7 mouse cellular contexts compared by ENCODE assay signal in the genomic region with DNA sequence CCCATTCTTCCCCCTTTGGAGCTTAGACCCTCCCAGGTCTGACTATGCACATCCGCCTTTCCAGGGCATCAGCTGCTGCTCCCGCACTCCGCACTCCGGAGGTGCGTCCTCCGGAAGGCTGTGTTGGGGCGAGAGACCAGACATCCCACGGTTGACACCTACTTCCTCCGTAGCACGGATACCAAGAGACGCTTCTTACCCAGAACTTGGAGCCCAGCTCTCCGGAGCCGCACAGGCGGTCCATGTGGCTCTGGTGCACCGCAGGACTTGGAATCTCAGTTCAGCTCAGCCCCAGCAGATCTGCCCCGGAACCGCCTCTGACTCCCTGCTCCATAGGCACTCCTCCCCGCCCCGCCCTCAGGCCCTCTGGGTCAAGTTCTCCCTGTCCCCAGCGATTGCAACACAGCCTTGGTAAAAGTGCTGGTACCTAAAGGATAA. TPM values are rescaled to one million over a fixed set of nuclear protein-coding genes. Genes with fewer than 3 reads are reported as not detected.
DNase-seq lines count a peak whose midpoint lies in the region; ATAC-seq and TF ChIP-seq lines count a peak whose summit lies in the region.

TSS of gene Abcc3 (minus strand) at position 326 of the 438 bp plus-strand sequence.

- H3K27ac ChIP-seq in heart, embryonic 14.5 days (replicated peaks in 1 of 2; ENCODE audit: control insufficient read depth in 1 of 2, insufficient read depth in 1 of 2, low read depth in 2 of 2, low read length in 2 of 2): no peak within 1 kb of the TSS
- peak within 1 kb of the TSS; percentile 5; the same call in 1 of the 2 replicates for H3K27ac ChIP-seq in kidney, embryonic 16.5 days (ENCODE audit: low read length)
- H3K27ac ChIP-seq in small intestine, adult 2 months (ENCODE audit: insufficient read depth, low read depth, low read length): peak within 1 kb of the TSS; percentile 61

- WGBS in heart, embryonic 14.5 days: 4% methylated on average over 20 of the region's 20 CpGs
- WGBS in kidney, embryonic 16.5 days: 6% methylated on average over 20 of the region's 20 CpGs
- WGBS in small intestine, adult 2 months: 4% methylated on average over 20 of the region's 20 CpGs

- peaks cover 8 to 12% of the 10 kb centered on the region in 2 experiments for H3K4me1 ChIP-seq in heart, embryonic 14.5 days (ENCODE audit: control insufficient read depth in 2 of 2, insufficient read depth in 2 of 2, low read length in 2 of 2)
- peaks cover 12% of the 10 kb centered on the region for H3K4me1 ChIP-seq in kidney, embryonic 16.5 days (ENCODE audit: insufficient read depth, low read length)
- peaks cover 21% of the 10 kb centered on the region; the same call in 1 of the 2 replicates for H3K4me1 ChIP-seq in small intestine, adult 2 months (ENCODE audit: control insufficient read depth, insufficient read depth, insufficient read length, low read length)

- ATAC-seq in activated CD4-positive, CD25-positive, alpha-beta regulatory T cell, adult 4 months: peak; percentile 91
- no peak for ATAC-seq in heart, embryonic 14.5 days (ENCODE audit: insufficient number of reproducible peaks, insufficient read depth, low FRiP score, low read depth)
- ATAC-seq in kidney, embryonic 16.5 days (ENCODE audit: low FRiP score, low TSS enrichment): peak; percentile 55

- peak within 1 kb of the TSS; percentile 60 for H3K9ac ChIP-seq in heart, embryonic 14.5 days (ENCODE audit: low read length)
- peak within 1 kb of the TSS; percentile 60 for H3K9ac ChIP-seq in kidney, embryonic 16.5 days (replicated peaks; ENCODE audit: low read length)

- peaks cover 5% of the 10 kb centered on the region; the same call in 1 of the 2 replicates for H3K27me3 ChIP-seq in heart, embryonic 14.5 days (ENCODE audit: control insufficient read depth, insufficient read depth, low read length)
- H3K27me3 ChIP-seq in kidney, embryonic 16.5 days (ENCODE audit: insufficient read depth, low read length): no peaks in the 10 kb centered on the region
- H3K27me3 ChIP-seq in small intestine, adult 2 months (ENCODE audit: control insufficient read depth, insufficient read depth, low read length): no peaks in the 10 kb centered on the region

- peak within 1 kb of the TSS; percentile 76 for H3K4me2 ChIP-seq in heart, embryonic 14.5 days (ENCODE audit: low read length)
- H3K4me2 ChIP-seq in kidney, embryonic 16.5 days (replicated peaks; ENCODE audit: low read depth, low read length): peak within 1 kb of the TSS; percentile 66

- peak; percentile 39; the same call in 1 of the 2 replicates for TF ChIP-seq POLR2A in small intestine, adult 2 months (IDR thresholded peaks at IDR 0.05; ENCODE audit: low read depth, low read length)

- H3K4me3 ChIP-seq in heart, embryonic 14.5 days (ENCODE audit: control insufficient read depth in 1 of 2, insufficient read depth in 1 of 2, low read depth in 1 of 2, low read length in 2 of 2): peak within 1 kb of the TSS; percentile 32 to 41
- peak within 1 kb of the TSS; percentile 43 for H3K4me3 ChIP-seq in kidney, embryonic 16.5 days (ENCODE audit: low read length)
- H3K4me3 ChIP-seq in small intestine, adult 2 months (ENCODE audit: low read depth, low read length): peak within 1 kb of the TSS; percentile 63

- no peaks in the 10 kb centered on the region for H3K9me3 ChIP-seq in heart, embryonic 14.5 days (ENCODE audit: control insufficient read depth, low read length)
- no peaks in the 10 kb centered on the region for H3K9me3 ChIP-seq in kidney, embryonic 16.5 days (ENCODE audit: low read length)

- DNase-seq in embryo, embryonic 9.5 days (ENCODE audit: extremely low spot score): peak; percentile 36
- peak; percentile 75 for DNase-seq in lung, postnatal 14 days
- DNase-seq in right cerebral cortex, adult 2 months (ENCODE audit: low spot score in 2 of 2): no peak

- TF ChIP-seq CTCF in small intestine, adult 2 months (IDR thresholded peaks at IDR 0.05; ENCODE audit: extremely low read depth, insufficient read length, insufficient replicate concordance, low read depth, low read length): no peak

- H3K36me3 ChIP-seq in heart, embryonic 14.5 days (ENCODE audit: control insufficient read depth, insufficient read depth, low read length): no peaks in the 10 kb centered on the region
- H3K36me3 ChIP-seq in kidney, embryonic 16.5 days (ENCODE audit: insufficient read depth, low read length): no peaks in the 10 kb centered on the region
- H3K36me3 ChIP-seq in small intestine, adult 2 months (ENCODE audit: control insufficient read depth, insufficient read depth, low read length): no peaks in the 10 kb centered on the region

RNA-seq across cellular contexts. Expression of gene Abcc3, which starts in this region (rescaled TPM):
- polyA plus RNA-seq in activated CD4-positive, CD25-positive, alpha-beta regulatory T cell, adult 4 months (2017; shearing (Covaris generic)): under 1 TPM; 0.45 to 0.79 TPM
- 0.49 and 1.2 TPM in 2 replicates for polyA plus RNA-seq in heart, embryonic 14.5 days (2014; fragmentation: Nextera tagmentation; extraction: Ambion mirVana)
- polyA plus RNA-seq in kidney, embryonic 16.5 days (2015; fragmentation: Nextera tagmentation; extraction: Ambion mirVana): 5.0 and 7.0 TPM in 2 replicates
- 42.4 and 188 TPM in 2 replicates for polyA plus RNA-seq in small intestine, adult 2 months (2012; rRNA removed)

Comparison
In these comparisons a context has a peak if more than half of its experiments do, and no peak if none do; other contexts are left out.
1. Peak in ATAC-seq in activated CD4-positive, CD25-positive, alpha-beta regulatory T cell, adult 4 months; RNA of the gene not detected or under 1 TPM.
2. DNase-seq: peak in embryo, embryonic 9.5 days (single experiment) and lung, postnatal 14 days (single experiment); none in right cerebral cortex, adult 2 months (0 of 2).
3. H3K27ac ChIP-seq: peak in kidney, embryonic 16.5 days (single experiment) and small intestine, adult 2 months (single experiment); none in heart, embryonic 14.5 days (0 of 2).
4. Peak in every context shown above with its lines, with median percentiles within 50 percentile points of each other: H3K4me3 ChIP-seq.